Mouse (Mus musculus) testis, adult 2 months (tissue): Measurements from ENCODE around the gene Clec11a.
"Not testable (repeated sequence)": the region's sequence is repeated elsewhere in the genome, so short reads cannot be mapped to it uniquely, and the experiment has no call there.

Experiments used
- CTCF ChIP-seq: fragments of 200-500 bp; IDR thresholded peaks from 2 replicates; pipeline ENCODE4 v1.5.1; 2012; ENCODE audit warnings: low read depth, mild to moderate bottlenecking, inconsistent platforms, low read length, moderate library complexity; ENCODE audit not compliant: control insufficient read depth, insufficient read depth, insufficient replicate concordance
- POLR2A ChIP-seq: fragments of 200-500 bp; IDR thresholded peaks from 2 replicates; pipeline ENCODE4 v1.6.1; 2012; ENCODE audit warnings: low read depth, mild to moderate bottlenecking, inconsistent platforms, low read length, moderate library complexity; ENCODE audit not compliant: control insufficient read depth

DNA sequence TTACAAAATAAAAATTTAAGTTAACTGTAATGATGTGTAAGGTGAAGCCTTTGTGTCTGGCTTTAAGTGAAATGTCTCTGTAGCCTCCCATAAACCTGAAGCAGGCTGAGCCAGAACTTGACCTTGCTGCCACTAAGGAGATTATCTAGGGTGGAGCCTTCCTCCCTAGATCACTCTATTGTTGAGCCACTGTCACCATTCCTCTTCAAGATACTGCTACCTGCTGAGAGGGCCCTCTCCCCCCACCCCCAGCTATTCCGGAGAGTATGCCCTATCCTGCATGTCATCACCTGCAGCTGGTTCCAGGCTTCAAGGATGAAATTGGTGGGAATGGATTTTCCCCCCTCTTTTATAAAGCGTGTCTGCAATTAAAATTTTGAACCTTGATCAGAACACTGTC is 9.2 kb downstream of the Clec11a start:
- TF ChIP-seq CTCF, POLR2A: not testable (repeated sequence)
